Mouse (Mus musculus) heart, embryonic 15.5 days (tissue): ENCODE results near the gene Trpm3. TPM values are rescaled to one million over a fixed set of nuclear protein-coding genes. Genes with fewer than 3 reads are reported as not detected.

Experiments used
- ATAC-seq: fragments of 200-750 bp; cut with Nextera tagmentation; replicated peaks from 2 replicates; pipeline ENCODE4 v1.8.0; 2017; ENCODE audit warnings: low read depth, moderate TSS enrichment; ENCODE audit not compliant: insufficient number of reproducible peaks, insufficient read depth, low FRiP score
- H3K27ac ChIP-seq: fragments of 300-500 bp; sonication (generic); 2 replicates; pipeline ENCODE4 v1.5.1; 2015; ENCODE audit warnings: mild to moderate bottlenecking, inconsistent platforms
- H3K27me3 ChIP-seq: fragments of 300-500 bp; sonication (generic); 2 replicates; pipeline ENCODE4 v1.6.1; 2015; ENCODE audit warnings: inconsistent platforms
- H3K36me3 ChIP-seq: fragments of 300-500 bp; sonication (generic); 2 replicates; pipeline ENCODE4 v1.6.1; 2015; ENCODE audit warnings: mild to moderate bottlenecking, inconsistent platforms
- H3K4me1 ChIP-seq: fragments of 300-500 bp; sonication (generic); replicated peaks from 2 replicates; pipeline ENCODE4 v1.6.1; 2015; ENCODE audit warnings: inconsistent platforms
- H3K4me2 ChIP-seq: fragments of 300-500 bp; sonication (generic); 2 replicates; pipeline ENCODE4 v1.6.1; 2015; ENCODE audit warnings: inconsistent platforms, mild to moderate bottlenecking, moderate library complexity
- H3K4me3 ChIP-seq: fragments of 300-500 bp; sonication (generic); 2 replicates; pipeline ENCODE4 v1.5.1; 2015; ENCODE audit warnings: mild to moderate bottlenecking, inconsistent platforms
- H3K9ac ChIP-seq: fragments of 300-500 bp; sonication (generic); 2 replicates; pipeline ENCODE4 v1.6.1; 2015; ENCODE audit warnings: mild to moderate bottlenecking, inconsistent platforms
- H3K9me3 ChIP-seq: fragments of 300-500 bp; sonication (generic); replicated peaks from 2 replicates; pipeline ENCODE4 v1.6.1; 2016; ENCODE audit warnings: inconsistent platforms
- WGBS: fragments of 180-500 bp; shearing (Covaris S2); methylation state at CpG from one replicate; pipeline ENCODE4 v1.1.7; 2015; ENCODE audit warnings: mixed read lengths; 5-methylcytosine and 5-hydroxymethylcytosine counted together
- polyA plus RNA-seq: library from polyadenylated mRNA; unstranded; fragments of >200 nt; fragmentation: Nextera tagmentation; extraction: Ambion mirVana; gene quantifications from 2 replicates; pipeline ENCODE4 v1.2.1, GENCODE M21; 2015

The Trpm3 gene
- polyA plus RNA-seq, 1 experiment from 2014 or later, result 0.55 TPM

DNA sequence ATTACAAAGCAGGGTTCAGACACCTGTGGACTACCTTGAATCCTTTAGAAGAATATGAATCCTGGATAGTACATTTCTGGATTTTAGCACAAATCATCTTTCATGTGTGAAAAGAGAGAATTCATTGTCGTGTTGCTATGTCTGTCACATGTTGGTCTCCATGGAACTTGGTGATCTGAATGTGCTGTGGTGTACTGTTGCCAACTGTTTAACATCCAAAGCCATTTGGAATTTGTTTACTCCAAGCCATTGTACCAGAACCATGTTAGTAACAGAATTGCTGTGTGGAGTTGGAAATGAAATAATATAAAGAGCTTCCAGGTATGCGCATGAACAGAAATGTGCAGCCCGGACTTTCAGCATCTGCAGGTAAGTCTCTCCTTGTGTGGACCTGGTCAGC, 41.3 kb downstream of the Trpm3 start:
- no peaks in the 10 kb centered on the region for H3K27me3 ChIP-seq
- ATAC-seq, result no peak
- WGBS, result 78% methylated on average over 3 of the region's 3 CpGs
- no peak overlapping the region for H3K27ac ChIP-seq
- no peaks in the 10 kb centered on the region for H3K9me3 ChIP-seq
- H3K4me2 ChIP-seq, result no peak overlapping the region
- H3K9ac ChIP-seq, result no peak overlapping the region
- no peaks in the 10 kb centered on the region for H3K4me1 ChIP-seq
- H3K36me3 ChIP-seq, result no peaks in the 10 kb centered on the region
- H3K4me3 ChIP-seq, result no peak overlapping the region

DNA sequence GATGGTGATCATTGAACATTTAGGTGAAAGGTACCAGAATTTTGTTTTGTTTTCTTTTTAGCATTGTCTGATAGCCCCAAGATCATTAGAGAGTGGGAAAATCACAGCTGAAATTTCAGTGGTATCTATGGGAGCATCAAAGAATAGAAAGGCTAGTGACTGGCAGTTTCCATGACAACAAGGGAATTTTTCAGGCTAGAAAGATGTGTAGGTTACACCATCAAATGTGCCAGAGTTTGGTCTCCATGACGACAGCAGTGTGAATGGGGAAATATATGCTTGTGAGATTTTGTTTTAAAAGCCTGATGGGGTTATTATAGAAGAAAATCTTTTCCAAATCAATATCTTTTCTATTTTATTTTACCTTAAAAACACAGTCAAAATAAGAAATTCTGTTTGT, 50.9 kb downstream of the Trpm3 start:
- ATAC-seq, result no peak
- no peak overlapping the region for H3K4me3 ChIP-seq
- H3K9ac ChIP-seq, result no peak overlapping the region
- H3K9me3 ChIP-seq, result no peaks in the 10 kb centered on the region
- H3K27ac ChIP-seq, result no peak overlapping the region
- H3K4me1 ChIP-seq, result no peaks in the 10 kb centered on the region
- H3K27me3 ChIP-seq, result no peaks in the 10 kb centered on the region
- WGBS, result 68% methylated on average over 1 of the region's 1 CpGs
- no peaks in the 10 kb centered on the region for H3K36me3 ChIP-seq
- no peak overlapping the region for H3K4me2 ChIP-seq

DNA sequence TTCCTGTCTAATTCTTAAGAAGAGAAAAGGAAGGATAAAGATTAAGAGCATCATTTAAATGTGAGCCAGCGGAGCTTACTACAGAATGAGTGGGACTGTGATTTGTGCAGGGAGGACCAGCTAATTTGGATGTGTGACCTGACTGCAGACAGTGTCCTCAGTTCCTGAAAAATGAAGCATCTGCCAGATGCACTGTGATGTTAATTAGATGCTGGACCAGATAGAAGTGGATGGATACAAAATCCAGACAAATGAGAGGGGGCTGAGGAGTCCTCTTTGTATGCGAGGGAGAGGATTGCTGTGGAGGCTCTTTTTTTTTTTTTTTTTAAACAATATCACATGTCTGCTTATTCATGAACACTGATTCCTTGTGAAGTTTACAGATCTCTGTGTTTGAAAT, 83.7 kb downstream of the Trpm3 start:
- Histone ChIP-seq H3K27ac (no peak overlapping the region), H3K9me3 (no peaks in the 10 kb centered on the region), H3K4me1 (no peaks in the 10 kb centered on the region), H3K27me3 (no peaks in the 10 kb centered on the region), H3K36me3 (no peaks in the 10 kb centered on the region), H3K4me2 (no peak overlapping the region), H3K4me3 (no peak overlapping the region), H3K9ac (no peak overlapping the region)
- ATAC-seq, result no peak
- WGBS, result 78% methylated on average over 2 of the region's 2 CpGs

DNA sequence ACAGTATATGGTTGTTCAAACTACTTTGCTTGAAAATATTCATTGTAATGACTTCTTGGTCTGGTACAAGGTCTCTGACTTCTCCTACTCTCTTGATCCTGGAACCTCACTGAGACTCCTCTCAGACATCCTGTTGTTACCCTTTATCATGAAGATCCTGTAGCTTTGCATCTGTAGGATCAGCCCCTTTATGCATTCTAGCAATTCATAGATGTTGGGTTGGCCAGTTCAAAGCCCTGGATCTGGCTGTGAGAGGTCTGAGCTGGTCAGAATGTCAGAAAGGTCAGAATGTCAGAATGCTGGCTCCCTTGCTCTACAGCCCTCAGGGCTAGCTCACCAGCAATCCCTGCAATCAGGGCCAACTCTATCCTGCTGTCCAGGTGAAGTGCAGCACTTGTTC, 95.3 kb downstream of the Trpm3 start:
- Histone ChIP-seq H3K4me3 (no peak overlapping the region), H3K27me3 (no peaks in the 10 kb centered on the region)

DNA sequence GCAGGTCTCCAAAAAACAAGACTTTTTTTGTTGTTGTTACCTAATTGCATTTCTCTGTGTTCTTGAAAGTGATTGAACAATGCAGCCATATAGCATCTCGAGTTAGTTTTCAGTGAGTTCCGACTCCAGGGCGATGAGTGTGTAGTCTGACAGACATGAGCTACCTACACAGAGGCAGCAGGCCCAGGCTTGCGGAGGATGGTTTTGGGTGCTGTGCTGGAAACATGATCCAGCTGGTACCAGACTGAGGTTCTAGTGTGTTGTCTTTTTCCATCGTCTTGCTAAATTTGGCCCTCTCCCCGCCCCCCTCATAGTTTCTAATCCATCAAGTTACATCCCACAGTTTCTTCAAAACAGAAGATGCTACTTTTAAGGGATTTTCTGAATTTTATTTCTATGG, 110.2 kb downstream of the Trpm3 start:
- Histone ChIP-seq H3K9ac (no peak overlapping the region), H3K27me3 (no peaks in the 10 kb centered on the region), H3K4me1 (no peaks in the 10 kb centered on the region), H3K9me3 (no peaks in the 10 kb centered on the region), H3K27ac (no peak overlapping the region), H3K4me3 (no peak overlapping the region), H3K36me3 (no peaks in the 10 kb centered on the region), H3K4me2 (no peak overlapping the region)
- no peak for ATAC-seq
- WGBS, result 73% methylated on average over 6 of the region's 6 CpGs

More for the DNA sequence above, 95.3 kb downstream of the Trpm3 start:
- no peaks in the 10 kb centered on the region for H3K4me1 ChIP-seq
- H3K27ac ChIP-seq, result no peak overlapping the region
- ATAC-seq, result no peak
- no peaks in the 10 kb centered on the region for H3K9me3 ChIP-seq
- H3K4me2 ChIP-seq, result no peak overlapping the region
- H3K9ac ChIP-seq, result no peak overlapping the region
- H3K36me3 ChIP-seq, result no peaks in the 10 kb centered on the region

- H3K4me1 ChIP-seq, result no peaks in the 10 kb centered on the region
- no peaks in the 10 kb centered on the region for H3K9me3 ChIP-seq
- H3K27ac ChIP-seq, result no peak overlapping the region
- H3K4me2 ChIP-seq, result no peak overlapping the region
- H3K27me3 ChIP-seq, result no peaks in the 10 kb centered on the region
- no peak for ATAC-seq
- H3K9ac ChIP-seq, result no peak overlapping the region
- H3K4me3 ChIP-seq, result no peak overlapping the region
- WGBS, result 62% methylated on average over 5 of the region's 5 CpGs
- no peaks in the 10 kb centered on the region for H3K36me3 ChIP-seq
Measured at GRCm38 (mm10) chr19:22272916-22273315, 134.1 kb downstream of the Trpm3 start.

DNA sequence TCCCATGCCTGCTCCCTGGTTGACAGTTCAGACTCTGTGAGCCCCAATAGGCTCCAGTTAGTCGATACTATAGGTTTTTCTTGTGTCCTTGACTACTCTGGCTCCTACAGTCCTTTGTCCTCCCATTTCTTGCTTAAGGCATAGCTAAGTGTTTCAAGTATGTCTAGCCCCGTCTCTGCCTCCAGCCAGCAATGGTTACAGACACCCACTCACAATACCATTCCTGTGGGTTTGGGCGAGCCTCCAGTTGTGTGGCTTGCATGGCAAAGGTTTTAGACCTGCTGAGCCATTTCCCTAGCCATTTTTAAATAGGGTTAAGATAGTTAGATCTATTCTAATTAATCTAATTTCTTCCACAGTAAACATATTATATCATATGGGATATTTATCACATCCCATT, 145.8 kb downstream of the Trpm3 start:
- H3K4me2 ChIP-seq, result no peak overlapping the region
- no peak for ATAC-seq

DNA sequence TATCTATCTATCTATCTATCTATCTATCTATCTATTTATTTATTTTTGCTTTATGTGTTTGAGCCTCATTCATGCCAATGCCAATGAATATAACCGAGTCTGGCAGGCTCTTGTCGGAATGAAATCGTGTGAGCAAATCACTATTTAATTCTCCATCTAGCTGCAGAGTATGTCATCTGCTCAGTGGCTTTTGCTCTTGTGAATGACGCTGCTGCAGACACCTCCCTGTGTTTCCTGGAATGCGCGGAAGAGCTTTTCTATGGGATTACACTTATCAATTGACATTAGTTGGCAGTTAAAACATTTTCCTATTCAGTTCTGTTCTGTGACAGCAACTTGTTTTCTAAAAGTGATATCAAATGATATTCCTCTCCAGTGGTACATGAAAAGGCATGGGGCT, 153.8 kb downstream of the Trpm3 start:
- WGBS, result 76% methylated on average over 6 of the region's 6 CpGs
- H3K9me3 ChIP-seq, result no peaks in the 10 kb centered on the region
- H3K4me3 ChIP-seq, result no peak overlapping the region
- H3K27me3 ChIP-seq, result no peaks in the 10 kb centered on the region
- H3K4me1 ChIP-seq, result no peaks in the 10 kb centered on the region
- no peak overlapping the region for H3K4me2 ChIP-seq
- H3K27ac ChIP-seq, result no peak overlapping the region
- H3K9ac ChIP-seq, result no peak overlapping the region
- no peak for ATAC-seq
- H3K36me3 ChIP-seq, result no peaks in the 10 kb centered on the region

More for the DNA sequence above, 145.8 kb downstream of the Trpm3 start:
- no peaks in the 10 kb centered on the region for H3K4me1 ChIP-seq
- H3K27me3 ChIP-seq, result no peaks in the 10 kb centered on the region
- H3K4me3 ChIP-seq, result no peak overlapping the region
- H3K27ac ChIP-seq, result no peak overlapping the region
- WGBS, result 73% methylated on average over 3 of the region's 3 CpGs
- no peaks in the 10 kb centered on the region for H3K36me3 ChIP-seq
- no peak overlapping the region for H3K9ac ChIP-seq
- H3K9me3 ChIP-seq, result no peaks in the 10 kb centered on the region

DNA sequence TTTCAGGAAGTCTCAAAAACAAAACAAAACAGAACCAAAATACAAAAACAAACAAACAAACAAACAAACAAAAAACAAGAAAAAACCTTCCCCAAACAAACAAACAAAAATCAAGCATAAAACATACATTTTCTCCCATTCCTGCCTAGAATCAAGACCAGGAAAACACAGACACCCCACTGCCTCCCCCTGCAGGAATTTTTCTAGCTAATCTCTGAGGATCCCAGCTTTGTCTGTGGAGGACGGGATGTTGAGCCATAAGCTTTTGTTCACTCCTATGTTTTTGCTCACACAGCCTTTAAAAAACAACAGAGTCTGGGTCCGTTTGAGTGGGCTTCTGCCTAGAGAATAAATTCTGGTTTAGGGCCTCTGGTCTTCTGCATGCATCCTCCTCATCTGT, 162.1 kb downstream of the Trpm3 start:
- no peak for ATAC-seq
- Histone ChIP-seq H3K9ac (no peak overlapping the region), H3K36me3 (no peaks in the 10 kb centered on the region), H3K4me2 (no peak overlapping the region), H3K27me3 (no peaks in the 10 kb centered on the region), H3K4me3 (no peak overlapping the region), H3K27ac (no peak overlapping the region), H3K4me1 (0 out of 2 replicates have a peak, but pooled peaks cover 3% of the 10 kb centered on the region), H3K9me3 (no peaks in the 10 kb centered on the region)
- WGBS, result 50% methylated on average over 2 of the region's 2 CpGs

DNA sequence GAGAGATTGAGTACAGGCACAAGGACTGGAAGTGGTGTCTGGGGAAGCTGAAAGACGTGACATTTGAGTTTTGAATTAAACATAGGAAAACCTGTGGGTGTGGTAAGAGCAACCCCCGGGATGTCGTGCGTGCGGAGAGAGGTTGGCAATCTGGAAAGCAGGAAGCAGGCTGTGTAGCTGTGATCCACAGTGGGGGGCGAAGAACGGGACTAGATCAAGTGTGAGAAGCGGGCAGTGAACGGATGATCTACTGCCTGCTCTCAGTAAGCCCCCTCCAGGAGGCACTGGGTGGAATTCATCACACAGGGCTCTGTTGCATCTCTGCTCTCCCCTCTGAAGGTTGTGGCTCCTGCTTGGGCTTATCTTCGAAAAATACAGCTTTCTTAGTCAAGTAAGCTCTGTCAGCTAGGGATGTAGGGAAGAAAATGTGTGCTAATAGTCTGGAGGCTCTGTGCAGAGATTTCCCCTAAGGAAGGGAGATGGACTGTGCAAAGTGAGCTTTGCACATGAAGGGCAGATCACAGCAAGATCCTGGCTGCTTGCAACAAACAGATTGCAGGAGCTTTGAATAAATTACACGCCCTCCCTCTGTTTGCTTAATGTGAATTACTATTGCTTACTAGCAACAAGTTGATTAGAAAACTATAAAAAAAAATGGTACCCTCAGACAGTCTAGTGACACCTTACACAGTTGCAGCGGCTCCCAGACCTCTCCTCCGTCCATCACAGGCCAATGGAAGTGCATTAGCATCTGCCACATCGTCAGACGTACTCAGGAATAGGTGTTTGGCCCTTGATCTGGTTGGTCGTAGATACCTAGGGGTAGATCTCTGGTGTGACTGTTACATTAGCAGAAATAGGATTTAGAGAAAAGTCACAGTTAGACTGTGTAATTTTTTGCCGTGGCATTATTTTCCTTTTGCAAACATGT, 164.4 kb downstream of the Trpm3 start:
- 33% methylated on average over 17 of the region's 17 CpGs for WGBS

GRCm38 (mm10) chr19:22303952-22304655, 165.3 kb downstream of the Trpm3 start:
- H3K27ac ChIP-seq, result no peak overlapping the region
- peak overlapping the region; percentile 38 for H3K4me3 ChIP-seq
- peak overlapping the region; percentile 54 for H3K4me2 ChIP-seq
- ATAC-seq, result no peak
- H3K27me3 ChIP-seq, result no peaks in the 10 kb centered on the region
- no peak overlapping the region for H3K9ac ChIP-seq
- H3K36me3 ChIP-seq, result no peaks in the 10 kb centered on the region
- no peaks in the 10 kb centered on the region for H3K9me3 ChIP-seq
- 5% methylated on average over 17 of the region's 18 CpGs for WGBS
- 0 out of 2 replicates have a peak, but pooled peaks cover 3% of the 10 kb centered on the region for H3K4me1 ChIP-seq

More for the DNA sequence above, 164.4 kb downstream of the Trpm3 start:
- H3K4me1 ChIP-seq, result 0 out of 2 replicates have a peak, but pooled peaks cover 3% of the 10 kb centered on the region
- H3K4me3 ChIP-seq, result no peak overlapping the region
- no peak for ATAC-seq
- H3K27me3 ChIP-seq, result no peaks in the 10 kb centered on the region
- H3K9me3 ChIP-seq, result no peaks in the 10 kb centered on the region
- H3K36me3 ChIP-seq, result no peaks in the 10 kb centered on the region
- no peak overlapping the region for H3K27ac ChIP-seq
- H3K4me2 ChIP-seq, result no peak overlapping the region
- H3K9ac ChIP-seq, result no peak overlapping the region
